Mouse (Mus musculus) right cerebral cortex, adult 18-20 months (tissue): ENCODE data around the gene Agap3.

Experiments used
- DNase-seq: peaks from one replicate; pipeline ENCODE4 v3.0.0; 2022; ENCODE audit warnings: mixed read lengths

The Agap3 gene

DNA sequence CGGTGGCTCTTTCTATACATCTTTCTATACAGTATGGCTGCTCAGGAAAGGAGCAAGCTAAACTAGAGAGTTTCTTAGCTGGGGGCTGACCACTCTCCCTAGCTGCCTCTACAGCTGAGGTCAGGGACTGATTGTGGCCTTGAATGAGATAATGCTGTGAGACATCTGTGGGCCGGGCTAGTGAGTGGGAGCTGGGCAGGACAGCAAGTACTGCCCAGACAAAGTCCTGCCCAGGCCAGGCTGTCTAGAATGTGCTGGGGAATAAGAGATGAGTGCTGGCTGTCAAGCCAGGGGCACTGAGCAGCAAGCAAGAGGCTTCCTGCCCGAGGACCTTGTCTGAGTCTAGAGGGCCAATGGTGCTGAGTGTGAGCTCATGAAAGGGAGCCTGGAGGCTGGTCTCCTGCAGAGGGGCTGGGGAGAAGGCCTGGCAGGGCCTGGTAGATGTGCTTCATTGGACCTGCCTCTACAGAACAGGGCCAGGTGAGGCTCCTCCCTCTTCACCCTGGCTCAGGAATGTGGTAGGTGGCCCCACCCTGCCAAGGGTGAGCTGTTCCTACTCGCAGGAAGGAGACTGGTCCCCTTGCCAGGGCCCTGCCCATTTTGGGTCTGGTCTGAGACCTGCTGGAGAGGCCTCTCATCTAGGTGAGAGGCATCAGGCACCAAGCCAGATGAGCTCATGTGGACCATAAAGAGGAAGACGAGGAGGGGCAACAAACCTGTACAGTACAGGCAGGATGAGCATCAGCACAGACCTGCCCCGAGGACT, 23.7 kb downstream of the Agap3 start:
- no peak for DNase-seq

DNA sequence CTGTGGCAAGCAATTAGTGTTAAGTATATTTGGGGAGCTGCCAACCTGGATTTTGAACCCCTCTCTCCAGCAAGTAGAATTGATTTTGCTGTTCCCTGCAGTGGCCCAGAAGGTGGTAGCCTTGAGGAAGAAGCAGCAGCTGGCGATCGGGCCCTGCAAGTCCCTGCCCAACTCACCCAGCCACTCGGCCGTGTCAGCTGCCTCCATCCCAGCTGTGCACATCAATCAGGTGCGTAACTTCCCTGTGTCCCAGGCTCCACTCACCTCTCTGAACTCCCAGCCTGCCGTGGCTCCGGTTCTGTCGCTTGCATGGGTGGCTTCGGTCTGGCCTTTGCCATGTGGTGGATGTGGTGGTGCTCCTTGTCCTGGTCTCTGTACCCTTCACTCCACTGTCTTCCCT, 25.9 kb downstream of the Agap3 start:
- no peak for DNase-seq

DNA sequence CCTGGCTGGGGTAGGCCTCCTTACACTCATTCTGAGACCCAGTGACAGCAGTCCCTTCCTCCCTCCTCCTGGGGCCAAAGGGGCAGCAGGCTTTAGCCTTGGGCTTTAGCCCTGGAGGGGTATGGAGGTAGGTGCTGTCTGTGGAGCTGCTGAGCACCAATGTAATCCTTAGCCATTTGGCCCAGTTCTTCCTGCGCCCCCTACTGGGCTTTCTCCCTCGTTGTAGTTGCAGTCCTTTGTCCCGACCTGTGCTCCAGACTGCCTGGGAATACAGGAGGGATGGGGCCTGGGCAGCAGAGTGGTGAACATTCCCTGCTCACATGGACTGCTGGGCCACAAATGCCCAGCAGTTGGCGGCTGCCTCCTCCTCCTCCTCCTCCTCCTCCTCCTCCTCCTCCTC, 29.7 kb downstream of the Agap3 start:
- DNase-seq, result peak; percentile 68

DNA sequence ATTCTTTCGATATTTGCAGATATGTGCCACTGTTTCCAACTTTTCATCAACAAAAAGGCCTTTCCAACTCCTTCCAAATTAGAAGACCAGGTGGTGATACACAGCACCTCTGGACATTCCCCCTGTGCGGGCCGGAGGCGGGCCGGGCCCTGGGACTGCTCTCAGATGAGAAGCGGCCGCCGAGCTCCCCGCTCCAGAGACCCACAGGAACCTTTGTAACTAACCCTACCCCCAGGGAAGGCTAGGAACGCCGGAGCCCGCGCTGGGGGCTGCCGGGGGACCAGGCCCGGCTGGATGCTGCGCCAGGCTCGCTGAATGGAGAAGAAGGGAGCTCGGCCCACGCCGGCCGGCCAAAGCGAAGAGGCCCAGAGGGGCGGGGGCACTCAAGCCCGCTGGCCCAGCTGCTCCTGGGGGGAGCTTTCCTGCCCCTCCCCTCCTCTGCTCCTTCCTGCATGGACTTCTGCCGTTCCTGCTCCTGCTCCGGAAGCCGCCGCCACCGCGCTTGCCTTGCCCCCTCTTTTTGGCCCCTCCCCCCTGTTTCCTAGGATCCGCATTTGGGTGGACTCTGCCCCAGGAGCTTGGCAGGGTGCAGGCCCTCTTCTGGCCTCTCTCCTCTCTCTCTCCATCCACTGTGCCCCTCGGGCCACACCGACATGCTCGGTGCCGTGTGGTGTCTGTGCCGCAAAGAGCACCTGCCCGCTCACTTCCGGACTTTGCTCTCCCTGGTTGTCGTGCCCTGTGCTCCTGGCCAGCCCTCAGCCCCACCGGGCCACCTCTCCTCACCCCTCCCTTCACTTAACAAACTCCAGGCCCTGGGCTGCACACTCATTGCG, 30.5 kb downstream of the Agap3 start:
- DNase-seq, result no peak

DNA sequence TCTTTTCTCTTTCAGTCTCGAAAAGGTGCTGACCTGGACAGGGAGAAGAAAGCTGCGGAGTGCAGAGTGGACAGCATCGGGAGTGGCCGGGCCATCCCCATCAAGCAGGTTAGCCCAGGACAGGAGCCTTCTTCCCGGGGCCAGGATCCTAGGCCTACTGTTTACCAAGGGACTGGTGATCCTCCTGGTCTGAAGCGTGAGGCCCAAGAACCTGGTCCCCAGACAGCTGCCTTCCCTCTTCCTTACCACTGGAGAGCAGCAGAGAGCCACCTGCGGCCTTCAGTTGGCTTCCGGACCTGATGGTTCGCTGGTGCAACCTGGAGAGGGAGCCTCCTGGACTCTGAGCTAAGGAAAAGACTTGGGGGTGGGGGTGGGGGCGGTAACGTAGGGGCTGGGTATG, 31.3 kb downstream of the Agap3 start:
- DNase-seq, result peak; percentile 82

DNA sequence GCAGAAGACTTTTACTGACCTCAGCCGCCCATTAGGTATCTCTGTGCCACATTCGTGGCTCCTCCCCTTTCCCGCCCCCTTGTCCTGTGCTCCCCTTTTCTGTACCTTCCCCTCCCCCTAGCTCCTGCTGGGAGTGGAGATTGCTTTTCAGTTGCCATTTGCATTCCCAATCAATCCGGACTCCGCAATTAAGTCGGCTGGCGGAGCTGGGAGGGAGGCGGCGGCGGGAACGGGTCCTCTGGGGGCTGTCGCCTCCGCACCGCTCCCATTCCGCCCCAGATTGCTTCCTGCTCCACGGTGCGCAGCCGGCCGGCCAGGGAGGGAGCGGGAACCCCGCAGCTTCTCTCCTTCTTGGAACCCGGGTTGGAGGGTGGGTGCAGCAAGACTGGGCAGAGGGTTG, 33.0 kb downstream of the Agap3 start:
- peak; percentile 53 for DNase-seq

DNA sequence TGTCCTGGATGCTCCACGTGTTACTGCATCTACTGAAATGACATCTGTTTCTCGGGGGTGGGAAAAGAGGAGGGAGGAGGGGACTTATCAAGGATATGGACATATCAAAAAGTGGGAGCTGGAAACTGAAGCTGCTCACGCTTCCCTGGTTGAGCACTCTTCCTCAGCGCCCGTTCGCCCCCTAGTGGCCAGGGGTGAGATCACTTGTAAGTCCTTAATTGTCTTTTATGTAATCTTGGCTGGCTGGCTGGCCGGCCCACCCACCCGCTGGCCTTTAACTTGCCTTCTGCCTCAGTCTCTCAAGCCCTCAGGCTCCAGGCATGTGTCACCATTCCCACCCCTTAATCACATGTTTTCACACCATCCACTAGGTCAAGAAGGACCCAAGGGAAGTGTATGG, 34.1 kb downstream of the Agap3 start:
- peak; percentile 89 for DNase-seq

DNA sequence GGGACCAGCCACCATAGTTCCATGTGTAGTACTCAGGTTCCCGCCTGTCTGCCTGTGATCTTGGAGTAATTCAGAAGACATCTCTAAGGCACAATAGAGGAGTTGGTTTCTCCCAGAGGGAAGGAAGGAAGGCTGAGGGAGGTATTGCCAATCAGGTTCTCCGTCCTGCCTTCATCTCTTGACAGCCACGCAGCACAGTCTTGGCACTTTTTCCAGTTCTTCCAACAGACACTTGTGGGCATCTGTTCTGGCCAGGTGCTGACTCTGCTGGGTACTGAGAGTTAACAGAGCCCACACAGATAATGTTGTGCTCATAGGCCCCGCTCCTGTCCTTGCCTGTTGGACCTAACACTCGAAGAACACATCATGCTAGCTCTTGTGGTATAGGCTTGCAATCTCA, 34.8 kb downstream of the Agap3 start:
- DNase-seq, result no peak

DNA sequence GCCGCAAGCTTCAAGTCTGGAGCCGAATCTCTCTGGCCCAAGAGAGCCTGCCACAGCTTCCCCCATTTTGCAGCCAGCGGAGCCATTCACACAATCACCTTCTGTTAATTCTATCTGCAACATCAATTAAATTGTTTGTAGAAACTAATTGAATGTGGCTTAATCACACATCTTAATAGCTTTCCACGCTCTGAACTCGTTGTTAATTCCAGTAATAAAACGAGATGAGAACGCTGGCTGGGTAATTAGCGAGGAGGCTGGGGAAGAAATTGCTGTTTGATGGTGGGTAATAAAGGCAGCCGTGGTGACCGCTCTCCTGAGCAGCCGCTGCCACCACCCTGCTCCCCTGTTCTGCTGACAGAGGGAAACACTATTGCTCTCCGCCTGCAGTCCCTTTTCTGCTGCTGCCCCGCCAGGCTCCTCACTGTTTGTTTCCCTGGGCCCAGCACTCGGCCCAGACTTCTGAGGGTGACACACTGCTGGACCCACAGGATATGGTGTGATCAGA, 38.5 kb downstream of the Agap3 start:
- DNase-seq, result no peak

DNA sequence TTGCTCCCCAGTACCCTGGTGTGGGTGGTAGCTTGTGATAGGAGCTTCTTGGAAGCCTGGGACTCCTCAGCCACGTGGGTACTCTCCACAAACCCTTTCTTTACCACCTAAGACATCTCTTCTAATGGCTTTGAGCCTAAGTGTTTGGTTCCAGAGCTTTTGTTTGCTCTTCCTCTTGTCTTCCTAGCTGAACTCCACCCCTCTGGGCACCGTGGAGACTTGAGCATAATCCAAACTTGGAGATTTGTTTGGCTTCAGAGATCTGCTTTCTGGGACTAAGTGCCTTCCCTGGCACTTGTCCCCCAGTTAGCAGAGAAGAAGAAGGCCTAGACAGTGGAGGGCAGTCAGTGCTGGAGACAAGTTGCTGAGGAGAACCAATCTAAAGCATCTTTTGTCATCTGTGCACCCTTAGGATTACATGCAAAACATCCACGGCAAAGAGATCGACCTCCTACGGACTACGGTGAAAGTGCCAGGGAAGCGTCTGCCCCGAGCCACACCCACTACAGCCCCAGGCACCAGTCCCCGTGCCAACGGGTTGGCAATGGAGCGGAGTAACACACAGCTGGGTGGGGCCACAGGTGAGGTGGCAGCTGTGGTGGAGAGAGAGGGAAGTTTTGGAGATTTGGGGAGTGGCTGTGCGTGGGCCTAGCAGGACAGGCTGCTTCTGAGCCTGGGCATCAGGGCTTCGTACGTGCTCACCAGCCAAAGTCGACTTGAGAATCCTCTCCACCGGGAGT, 40.7 kb downstream of the Agap3 start:
- no peak for DNase-seq

DNA sequence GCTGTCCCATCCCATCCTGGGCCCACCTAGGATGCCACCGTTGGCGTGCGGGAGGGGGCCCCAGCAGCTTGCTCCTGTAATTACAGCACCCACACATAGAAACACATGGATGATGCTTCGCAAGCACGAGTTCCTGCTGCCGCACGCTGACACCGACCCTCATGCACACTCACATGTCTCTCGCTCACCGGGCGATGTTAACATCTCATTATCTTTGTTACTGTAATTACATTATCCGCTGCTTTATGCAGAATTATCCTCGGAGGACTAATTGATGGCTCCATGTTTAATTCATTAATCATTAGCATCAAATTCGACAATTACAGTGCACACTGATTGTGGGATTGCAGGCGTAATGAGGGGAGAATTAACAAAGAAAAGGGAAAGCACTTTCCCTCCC, 43.0 kb downstream of the Agap3 start:
- no peak for DNase-seq

DNA sequence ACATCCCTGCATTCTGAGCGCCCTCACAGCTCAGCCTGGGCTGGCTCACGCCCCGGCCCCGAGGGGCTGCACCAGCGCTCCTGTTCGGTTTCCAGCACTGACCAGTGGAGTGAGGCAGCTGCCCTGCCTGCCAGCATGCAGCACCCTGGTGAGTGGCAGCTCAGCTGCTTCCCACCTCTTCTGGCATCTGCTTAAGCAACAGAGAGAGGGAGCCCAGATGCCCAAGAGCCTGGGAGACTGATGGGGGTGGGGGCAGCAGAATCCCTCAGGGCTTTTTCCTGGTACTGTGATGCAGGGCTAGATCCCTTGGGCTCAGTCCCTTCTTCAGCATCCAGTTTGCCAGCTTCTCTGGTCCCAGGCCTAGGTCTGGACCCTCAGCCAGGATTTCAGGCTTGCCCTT, 44.8 kb downstream of the Agap3 start:
- DNase-seq, result no peak

DNA sequence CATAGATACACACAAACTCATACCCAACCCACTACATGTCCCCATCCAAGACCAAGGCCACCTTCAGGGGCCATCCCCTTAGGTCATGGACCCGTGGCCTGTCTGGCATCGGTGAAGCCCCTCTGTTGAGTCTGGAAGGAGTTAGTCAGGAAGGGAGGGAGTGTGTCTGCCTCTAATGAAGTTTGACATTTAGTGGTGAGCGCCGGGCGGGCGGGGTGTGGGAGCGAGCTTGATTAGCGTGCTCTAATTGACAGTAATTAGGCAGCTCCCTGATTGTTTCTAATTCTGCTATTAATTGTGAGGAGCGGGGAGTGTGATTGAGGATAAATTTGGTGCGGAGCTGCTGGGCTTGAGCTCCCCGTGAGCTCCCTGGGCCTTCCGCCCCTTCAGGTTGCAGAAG, 45.5 kb downstream of the Agap3 start:
- no peak for DNase-seq

DNA sequence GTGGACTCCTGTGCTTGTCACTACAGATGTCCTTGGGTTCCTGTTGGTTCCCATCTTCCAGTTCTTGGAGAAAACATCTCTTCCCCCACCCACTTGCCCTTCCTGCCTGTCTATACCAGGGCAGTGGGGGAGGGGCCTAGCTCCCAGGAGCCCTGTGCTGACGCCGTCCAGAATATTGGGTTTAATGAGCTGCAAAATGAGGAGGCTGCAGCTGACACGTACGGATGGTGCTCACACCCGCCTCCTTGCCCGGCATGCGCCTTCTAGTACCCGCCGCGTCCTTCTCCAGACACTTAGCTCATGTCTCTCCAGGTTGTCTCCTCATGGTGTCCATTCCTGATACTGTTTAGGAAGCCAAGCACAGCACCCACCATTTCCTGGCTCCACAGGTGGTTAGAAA, 47.1 kb downstream of the Agap3 start:
- peak; percentile 70 for DNase-seq

DNA sequence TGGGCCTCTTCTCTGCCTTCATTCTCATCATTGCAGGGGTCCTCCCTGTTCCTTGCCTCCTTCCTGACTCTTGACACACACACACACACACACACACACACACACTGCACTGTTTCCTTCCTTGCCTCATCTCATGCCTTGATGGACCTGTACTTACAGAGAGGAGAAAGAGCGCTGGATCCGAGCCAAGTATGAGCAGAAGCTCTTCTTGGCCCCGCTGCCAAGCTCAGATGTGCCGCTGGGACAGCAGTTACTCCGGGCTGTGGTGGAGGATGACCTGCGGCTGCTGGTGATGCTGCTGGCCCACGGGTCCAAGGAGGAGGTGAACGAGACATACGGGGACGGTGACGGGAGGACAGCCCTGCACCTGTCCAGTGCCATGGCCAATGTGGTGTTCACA, 48.9 kb downstream of the Agap3 start:
- no peak for DNase-seq

DNA sequence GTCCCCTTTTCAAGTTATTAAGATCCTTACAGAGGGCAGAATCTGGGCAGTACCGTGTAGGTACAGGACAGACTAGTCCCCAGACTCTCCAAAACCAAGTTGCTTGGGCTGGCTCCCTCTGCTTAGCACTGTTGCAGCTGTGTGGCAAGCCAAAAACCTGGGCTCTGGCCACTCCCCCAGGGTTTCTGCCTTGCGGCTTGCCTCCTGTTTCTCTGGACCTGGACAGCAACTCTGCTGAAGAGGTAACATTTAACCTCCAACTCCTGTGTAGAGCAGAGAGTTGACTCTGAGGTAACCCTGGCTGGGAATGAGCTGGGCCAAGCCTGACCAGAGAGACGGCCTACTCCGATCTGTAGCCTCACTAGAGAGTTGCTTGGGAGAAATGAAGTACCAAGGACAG, 50.8 kb downstream of the Agap3 start:
- no peak for DNase-seq

DNA sequence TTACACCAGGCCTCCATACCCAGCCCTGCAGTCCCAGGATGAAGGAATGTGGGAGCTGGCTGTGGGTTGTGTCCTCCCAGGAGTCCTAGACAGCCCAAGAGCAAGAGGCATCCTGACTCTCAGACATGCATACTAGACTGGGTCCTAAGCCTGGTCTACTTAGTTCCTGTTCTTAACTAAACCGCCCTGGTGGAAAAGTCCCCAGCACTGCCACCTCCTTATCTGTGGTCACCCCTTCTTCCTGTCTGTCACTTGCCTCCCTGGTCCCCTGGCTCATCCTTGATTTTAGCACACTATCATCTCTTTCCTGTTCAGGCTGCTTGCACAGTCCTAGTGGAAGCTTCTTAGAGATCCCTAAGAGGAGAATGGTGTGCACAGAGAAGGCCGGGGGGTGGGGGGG, 53.5 kb downstream of the Agap3 start:
- no peak for DNase-seq

DNA sequence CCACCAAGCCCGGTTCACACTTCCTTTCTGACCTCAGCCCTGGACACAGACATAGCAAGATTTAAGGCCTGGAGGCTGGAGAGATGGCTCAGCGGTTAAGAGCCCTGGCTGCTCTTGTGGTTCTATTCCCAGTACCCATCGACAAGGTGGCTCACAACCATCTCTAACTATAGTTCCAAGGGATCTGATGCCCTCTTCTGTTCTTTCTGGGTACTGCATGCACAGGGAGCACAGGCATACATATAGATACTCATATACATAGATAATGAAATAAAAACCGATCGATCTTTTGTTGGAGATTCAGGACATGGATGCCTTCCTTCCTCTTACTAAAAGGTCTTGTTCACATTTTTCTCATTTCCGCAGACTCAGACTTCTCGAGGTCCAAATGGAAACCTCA, 56.4 kb downstream of the Agap3 start:
- no peak for DNase-seq

DNA sequence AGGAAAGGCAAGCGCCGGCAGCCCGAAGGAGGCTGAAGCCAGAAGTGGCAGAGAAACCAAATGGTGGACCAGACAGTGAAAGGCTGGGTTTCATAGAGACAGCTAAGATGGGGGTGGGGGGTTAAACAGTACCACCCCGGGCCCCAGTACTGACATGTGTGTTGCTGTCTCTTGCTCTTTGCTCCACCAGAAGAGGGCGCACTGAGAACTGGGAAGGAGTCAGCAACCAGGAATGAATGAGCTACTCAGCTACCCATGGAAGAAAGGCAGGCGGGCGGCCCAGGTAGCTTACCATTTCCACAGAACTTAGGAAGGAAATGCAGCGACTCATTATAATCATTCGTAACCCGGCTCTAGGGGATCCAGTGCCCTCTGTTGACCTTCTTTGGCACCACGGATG, 58.7 kb downstream of the Agap3 start:
- DNase-seq, result no peak

DNA sequence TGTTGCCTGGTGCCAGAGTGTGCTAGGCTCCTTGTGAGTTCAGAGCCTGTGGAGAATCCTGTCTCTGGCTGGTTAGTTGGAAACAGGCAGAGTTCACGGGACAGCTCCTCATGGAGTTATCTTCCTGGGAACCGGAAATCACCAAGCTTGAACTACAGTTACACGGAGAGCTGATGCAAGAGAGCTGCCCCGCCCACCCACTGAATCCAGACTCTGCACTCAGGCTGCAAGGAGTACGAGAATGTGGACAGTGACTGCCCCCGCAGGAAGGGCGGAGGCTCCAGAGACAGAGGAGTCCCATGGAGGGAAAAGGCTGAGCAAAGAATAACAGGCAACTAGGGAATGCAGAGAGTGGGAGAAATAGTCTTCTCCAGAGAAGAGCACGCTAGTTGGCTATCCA, 60.3 kb downstream of the Agap3 start:
- DNase-seq, result no peak

DNA sequence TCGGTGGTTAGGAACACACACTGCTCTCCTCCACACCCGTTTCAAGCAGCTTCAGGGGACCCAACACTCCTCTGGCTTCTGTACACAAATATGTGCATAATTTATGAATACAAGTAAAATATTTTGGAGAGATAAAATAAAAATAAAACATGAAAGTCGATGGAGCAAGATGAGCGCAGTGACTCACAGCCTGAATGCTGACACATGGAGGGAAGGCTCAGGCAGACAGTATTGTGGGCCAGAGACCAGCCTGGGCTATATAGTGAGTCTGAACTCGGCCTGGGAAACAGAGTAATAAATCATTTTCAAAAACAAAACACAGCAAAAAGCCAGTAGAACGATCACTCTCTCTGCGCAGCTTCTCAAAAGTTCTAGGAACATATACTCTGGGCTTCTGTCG, 69.4 kb downstream of the Agap3 start:
- DNase-seq, result no peak

DNA sequence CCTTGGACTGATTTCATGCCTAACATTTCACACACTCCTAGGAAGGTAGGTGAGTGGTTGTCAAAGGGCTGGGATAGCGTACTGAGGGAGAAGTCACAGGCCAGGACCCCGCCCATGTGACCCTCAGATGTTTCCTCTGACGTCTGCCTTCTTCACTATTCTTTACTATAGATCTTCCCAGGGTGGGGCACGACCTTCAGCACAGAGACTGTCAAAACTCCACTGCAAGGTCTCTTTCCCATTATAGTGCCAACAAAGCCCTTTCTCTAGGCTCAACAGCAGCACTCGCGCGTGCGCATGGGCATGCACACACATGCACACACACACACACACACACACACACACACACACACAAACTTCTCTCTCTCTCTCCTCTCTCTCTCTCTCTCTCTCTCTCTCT, 71.8 kb downstream of the Agap3 start:
- DNase-seq, result no peak

DNA sequence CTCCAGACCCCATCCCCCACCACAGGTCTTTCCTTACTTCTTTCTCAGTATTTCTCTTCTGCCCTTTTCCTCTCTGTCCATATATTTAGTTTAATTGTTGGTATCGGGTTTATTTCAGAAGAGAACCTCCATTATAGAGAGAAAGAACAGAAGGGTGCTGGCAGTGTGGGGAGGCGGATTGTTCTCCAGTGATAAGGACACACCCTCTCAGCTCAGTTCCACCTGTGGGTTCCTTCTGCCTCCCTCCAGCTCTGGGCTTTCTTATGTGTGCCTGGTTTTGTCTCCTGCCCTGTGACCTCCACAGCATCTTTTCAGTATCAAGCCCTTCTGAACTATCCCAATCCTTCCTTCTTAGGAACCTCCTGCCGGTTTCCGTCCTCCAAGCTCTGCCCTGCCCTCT, 72.5 kb downstream of the Agap3 start:
- no peak for DNase-seq
